Mouse (Mus musculus) CH12.LX (cell line): ENCODE measurements around the gene Sez6l2. TPM values are rescaled to one million over a fixed set of nuclear protein-coding genes. Genes with fewer than 3 reads are reported as not detected.

Source experiments
- DNase-seq: peaks from one replicate; pipeline ENCODE4 v3.0.0-alpha.2; 2013; ENCODE audit errors: extremely low read depth
- H3K27ac ChIP-seq: 2 replicates; pipeline ENCODE4 v1.5.1; 2012; ENCODE audit warnings: low read depth, mild to moderate bottlenecking, control low read depth, moderate library complexity; ENCODE audit not compliant: insufficient read depth
- H3K27me3 ChIP-seq: replicated peaks from 2 replicates; pipeline ENCODE3; 2012; ENCODE audit warnings: inconsistent platforms
- H3K36me3 ChIP-seq, 2 experiments: replicated peaks in 1 of 2; 2 replicates each; pipeline versions ENCODE3 to v1.6.1; 2012; ENCODE audit warnings: inconsistent platforms in 1 of 2, low read length in 1 of 2, mild to moderate bottlenecking in 1 of 2, mixed read lengths in 1 of 2, moderate library complexity in 1 of 2; ENCODE audit not compliant: control insufficient read depth in 1 of 2, insufficient read depth in 1 of 2
- H3K4me1 ChIP-seq, 2 experiments: 2 replicates each; pipeline ENCODE4 v1.6.1; 2012; ENCODE audit warnings: inconsistent platforms in 1 of 2, moderate library complexity in 1 of 2; ENCODE audit not compliant: insufficient read depth in 2 of 2, control insufficient read depth in 1 of 2
- H3K4me2 ChIP-seq: 2 replicates; pipeline ENCODE4 v1.6.1; 2012; ENCODE audit warnings: low read depth, mild to moderate bottlenecking, control low read depth; ENCODE audit not compliant: poor library complexity, insufficient read depth, severe bottlenecking
- H3K4me3 ChIP-seq, 3 experiments: fragments of 150-350 bp in 1 of 3; sonication (generic) in 1 of 3; replicated peaks in 1 of 3; 2 replicates each; pipeline versions ENCODE3 to v1.5.1; 2011 to 2012; ENCODE audit warnings: low read depth in 2 of 3, low read length in 2 of 3, mild to moderate bottlenecking in 2 of 3, moderate library complexity in 2 of 3, control low read depth in 1 of 3, improper control_type of control experiment in 1 of 3, inconsistent platforms in 1 of 3, mixed read lengths in 1 of 3; ENCODE audit not compliant: poor library complexity in 1 of 3
- H3K79me2 ChIP-seq: replicated peaks from 2 replicates; pipeline ENCODE4 v1.6.1; 2012; ENCODE audit warnings: mild to moderate bottlenecking, moderate library complexity; ENCODE audit not compliant: control insufficient read depth, poor library complexity, insufficient read depth, severe bottlenecking; ENCODE audit errors: extremely low read depth
- H3K9ac ChIP-seq: 2 replicates; pipeline ENCODE4 v1.6.1; 2012; ENCODE audit warnings: low read depth, mild to moderate bottlenecking, control low read depth, moderate library complexity; ENCODE audit not compliant: insufficient read depth
- H3K9me3 ChIP-seq: replicated peaks from 2 replicates; pipeline ENCODE3; 2012; ENCODE audit warnings: low read length, inconsistent platforms, mixed read lengths
- BHLHE40 ChIP-seq: IDR thresholded peaks from 2 replicates; pipeline ENCODE4 v1.6.1; 2011; ENCODE audit warnings: mild to moderate bottlenecking, low read depth, low read length, improper control_type of control experiment
- CHD1 ChIP-seq: IDR thresholded peaks from 2 replicates; pipeline ENCODE4 v1.6.1; 2012; ENCODE audit warnings: low read depth, low read length, improper control_type of control experiment, inconsistent platforms
- CHD2 ChIP-seq: IDR thresholded peaks from 2 replicates; pipeline ENCODE4 v1.6.1; 2011; ENCODE audit warnings: low read length, improper control_type of control experiment
- CTCF ChIP-seq, 2 experiments: IDR thresholded peaks in 1 of 2; conservative IDR thresholded peaks in 1 of 2; 2 replicates each; pipeline ENCODE4 v1.5.1; 2011 to 2012; ENCODE audit warnings: low read depth in 2 of 2, low read length in 2 of 2, improper control_type of control experiment in 1 of 2, inconsistent platforms in 1 of 2, mild to moderate bottlenecking in 1 of 2, moderate library complexity in 1 of 2
- E2F4 ChIP-seq: IDR thresholded peaks from 2 replicates; pipeline ENCODE4 v1.6.1; 2011; ENCODE audit warnings: low read depth, low read length, improper control_type of control experiment; ENCODE audit not compliant: insufficient replicate concordance
- ELF1 ChIP-seq: IDR thresholded peaks from 2 replicates; pipeline ENCODE4 v1.6.1; 2014; ENCODE audit warnings: low read depth, mild to moderate bottlenecking, inconsistent platforms, low read length, improper control_type of control experiment
- EP300 ChIP-seq: IDR thresholded peaks from 2 replicates; pipeline ENCODE4 v1.6.1; 2011; ENCODE audit warnings: low read length, improper control_type of control experiment
- ETS1 ChIP-seq: conservative IDR thresholded peaks from 2 replicates; pipeline ENCODE4 v1.6.1; 2012; ENCODE audit warnings: low read depth, mild to moderate bottlenecking, inconsistent platforms, low read length, improper control_type of control experiment, moderate library complexity
- GABPA ChIP-seq: IDR thresholded peaks from 2 replicates; pipeline ENCODE4 v1.6.1; 2012; ENCODE audit warnings: low read depth, low read length, improper control_type of control experiment, inconsistent platforms; ENCODE audit not compliant: insufficient replicate concordance
- HCFC1 ChIP-seq: IDR thresholded peaks from 2 replicates; pipeline ENCODE4 v1.6.1; 2012; ENCODE audit warnings: low read depth, mild to moderate bottlenecking, inconsistent platforms, low read length, improper control_type of control experiment
- IRF4 ChIP-seq: IDR thresholded peaks from 2 replicates; pipeline ENCODE4 v1.6.1; 2014; ENCODE audit warnings: low read depth, mild to moderate bottlenecking, inconsistent platforms, low read length, improper control_type of control experiment
- JUN ChIP-seq: IDR thresholded peaks from 2 replicates; pipeline ENCODE4 v1.6.1; 2011; ENCODE audit warnings: low read depth, mild to moderate bottlenecking, low read length, improper control_type of control experiment, moderate library complexity; ENCODE audit not compliant: insufficient read depth
- JUND ChIP-seq: conservative IDR thresholded peaks from 2 replicates; pipeline ENCODE4 v1.6.1; 2011; ENCODE audit warnings: low read depth, low read length, improper control_type of control experiment
- KAT2A ChIP-seq: IDR thresholded peaks from 2 replicates; pipeline ENCODE4 v1.6.1; 2012; ENCODE audit warnings: low read length, improper control_type of control experiment, inconsistent platforms; ENCODE audit not compliant: insufficient replicate concordance
- MAFK ChIP-seq: IDR thresholded peaks from 2 replicates; pipeline ENCODE4 v1.6.1; 2011; ENCODE audit warnings: low read length, improper control_type of control experiment; ENCODE audit not compliant: insufficient replicate concordance
- MAX ChIP-seq: IDR thresholded peaks from 2 replicates; pipeline ENCODE4 v1.6.1; 2011; ENCODE audit warnings: low read length, improper control_type of control experiment
- MAZ ChIP-seq: IDR thresholded peaks from 2 replicates; pipeline ENCODE4 v1.6.1; 2012; ENCODE audit warnings: low read depth, mild to moderate bottlenecking, inconsistent platforms, low read length, improper control_type of control experiment, moderate library complexity
- MEF2A ChIP-seq: IDR thresholded peaks from 2 replicates; pipeline ENCODE4 v1.6.1; 2014; ENCODE audit warnings: low read depth, mild to moderate bottlenecking, inconsistent platforms, low read length, improper control_type of control experiment, borderline replicate concordance
- MXI1 ChIP-seq: IDR thresholded peaks from 2 replicates; pipeline ENCODE4 v1.6.1; 2011; ENCODE audit warnings: mild to moderate bottlenecking, low read depth, low read length, improper control_type of control experiment
- MYC ChIP-seq: IDR thresholded peaks from 2 replicates; pipeline ENCODE4 v1.6.1; 2011; ENCODE audit warnings: low read depth, mild to moderate bottlenecking, improper control_type of control experiment, low read length
- NELFE ChIP-seq: IDR thresholded peaks from 2 replicates; pipeline ENCODE4 v1.6.1; 2011; ENCODE audit warnings: low read depth, low read length, improper control_type of control experiment
- NRF1 ChIP-seq: IDR thresholded peaks from 2 replicates; pipeline ENCODE4 v1.6.1; 2014; ENCODE audit warnings: low read depth, mild to moderate bottlenecking, inconsistent platforms, low read length, improper control_type of control experiment, moderate library complexity
- PAX5 ChIP-seq: IDR thresholded peaks from 2 replicates; pipeline ENCODE4 v1.6.1; 2012; ENCODE audit warnings: low read length, inconsistent platforms, mixed read lengths
- POLR2A ChIP-seq: IDR thresholded peaks from 2 replicates; pipeline ENCODE4 v1.6.1; 2011; ENCODE audit warnings: low read depth, mild to moderate bottlenecking, improper control_type of control experiment, low read length
- POLR2AphosphoS2 ChIP-seq: IDR thresholded peaks from 2 replicates; pipeline ENCODE4 v1.6.1; 2011; ENCODE audit warnings: low read depth, low read length, improper control_type of control experiment
- RAD21 ChIP-seq: IDR thresholded peaks from 2 replicates; pipeline ENCODE4 v1.6.1; 2011; ENCODE audit warnings: low read depth, mild to moderate bottlenecking, low read length, improper control_type of control experiment, moderate library complexity
- RCOR1 ChIP-seq: conservative IDR thresholded peaks from 2 replicates; pipeline ENCODE4 v1.6.1; 2012; ENCODE audit warnings: low read depth, mild to moderate bottlenecking, inconsistent platforms, low read length, improper control_type of control experiment
- SIN3A ChIP-seq: IDR thresholded peaks from 2 replicates; pipeline ENCODE4 v1.6.1; 2012; ENCODE audit warnings: low read length, improper control_type of control experiment, inconsistent platforms
- SMC3 ChIP-seq: IDR thresholded peaks from 2 replicates; pipeline ENCODE4 v1.6.1; 2011; ENCODE audit warnings: low read depth, low read length, improper control_type of control experiment
- TBP ChIP-seq: conservative IDR thresholded peaks from 2 replicates; pipeline ENCODE4 v1.6.1; 2011; ENCODE audit warnings: low read depth, low read length, improper control_type of control experiment
- TCF12 ChIP-seq: IDR thresholded peaks from 2 replicates; pipeline ENCODE4 v1.6.1; 2014; ENCODE audit warnings: low read depth, mild to moderate bottlenecking, inconsistent platforms, low read length, improper control_type of control experiment
- UBTF ChIP-seq: IDR thresholded peaks from 2 replicates; pipeline ENCODE4 v1.6.1; 2012; ENCODE audit warnings: low read depth, mild to moderate bottlenecking, inconsistent platforms, low read length, improper control_type of control experiment, moderate library complexity
- USF1 ChIP-seq: IDR thresholded peaks from 2 replicates; pipeline ENCODE4 v1.6.1; 2014; ENCODE audit warnings: low read depth, mild to moderate bottlenecking, inconsistent platforms, low read length, improper control_type of control experiment
- USF2 ChIP-seq: conservative IDR thresholded peaks from 2 replicates; pipeline ENCODE4 v1.6.1; 2011; ENCODE audit warnings: low read depth, low read length, improper control_type of control experiment
- ZC3H11A ChIP-seq: IDR thresholded peaks from 2 replicates; pipeline ENCODE4 v1.6.1; 2012; ENCODE audit warnings: low read depth, mild to moderate bottlenecking, inconsistent platforms, low read length, improper control_type of control experiment
- ZKSCAN1 ChIP-seq: IDR thresholded peaks from 2 replicates; pipeline ENCODE4 v1.6.1; 2012; ENCODE audit warnings: low read depth, inconsistent platforms, low read length, improper control_type of control experiment, borderline replicate concordance
- ZMIZ1 ChIP-seq: IDR thresholded peaks from 2 replicates; pipeline ENCODE4 v1.6.1; 2012; ENCODE audit warnings: low read depth, mild to moderate bottlenecking, inconsistent platforms, low read length, improper control_type of control experiment
- ZNF384 ChIP-seq: IDR thresholded peaks from 2 replicates; pipeline ENCODE4 v1.6.1; 2012; ENCODE audit warnings: low read depth, low read length, improper control_type of control experiment, inconsistent platforms
- dilution Hi-C: fragments of 300-500 bp; cut with MboI; formaldehyde crosslinking; loops from 2 replicates; pipeline ENCODE4 v1.14.3; 2020; ENCODE audit warnings: low sequenced_read_pairs; ENCODE audit not compliant: extremely low pct_unique_long_range_greater_than_20kb, extremely low pct_ligation_motif_present
- in situ Hi-C: fragments of 300-500 bp; cut with MboI; formaldehyde crosslinking; loops from 3 replicates; pipeline ENCODE4 v1.14.3; 2019; ENCODE audit warnings: low sequenced_read_pairs, low pct_ligation_motif_present, low pct_unique_long_range_greater_than_20kb, mixed read lengths
- polyA plus RNA-seq: library from polyadenylated mRNA; unstranded; fragments of >175 nt; gene quantifications from 2 replicates; pipeline ENCODE4 v1.2.1, GENCODE M21; 2012; ENCODE audit warnings: low read depth; ENCODE audit not compliant: insufficient read length
- total RNA-seq, 2 experiments: library from RNA; depleted of rRNA; stranded (reverse); fragments of 300-350 nt in 1 of 2; fragments of >200 nt in 1 of 2; gene quantifications; 2 replicates each; pipeline ENCODE4 v1.2.3; 2012 to 2014

Sez6l2 gene
- total and polyA plus RNA-seq, 3 experiments, result 7.2 to 29.3 (median 9.9) TPM

DNA sequence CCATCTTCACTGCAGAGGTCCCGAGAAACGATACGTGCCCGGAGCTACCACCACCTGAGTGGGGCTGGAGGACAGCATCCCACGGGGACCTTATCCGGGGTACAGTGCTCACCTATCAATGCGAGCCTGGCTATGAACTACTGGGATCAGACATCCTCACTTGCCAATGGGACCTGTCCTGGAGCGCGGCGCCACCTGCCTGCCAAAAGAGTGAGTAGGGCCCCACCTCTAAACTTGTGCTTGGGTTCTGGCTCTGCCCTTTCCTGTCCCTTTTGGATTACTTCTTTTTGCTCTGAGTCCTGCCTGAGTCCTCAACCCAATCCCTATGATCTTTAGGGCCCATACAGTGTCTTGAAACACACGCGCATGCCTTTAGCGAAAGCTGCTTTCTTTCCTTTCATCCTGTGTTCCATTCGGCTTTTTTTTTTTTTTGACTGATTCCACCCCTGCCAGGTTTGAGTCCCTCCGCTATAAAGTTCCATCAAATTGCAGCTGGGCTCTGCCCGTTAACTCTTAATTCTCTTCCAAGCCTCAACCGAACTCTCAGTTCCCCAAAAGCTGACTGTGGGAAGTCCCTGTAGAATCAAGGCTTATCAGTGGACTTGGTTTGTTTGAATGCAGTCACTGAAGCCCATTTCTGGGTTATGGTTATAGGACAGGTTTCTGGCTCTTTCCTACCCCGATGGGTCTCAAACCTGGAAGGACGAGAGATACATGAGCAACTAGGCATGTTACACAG lies 13.4 kb downstream of the Sez6l2 start:
- DNase-seq, result peak; percentile 89
- dilution Hi-C loops, result no loop called here
- H3K27me3 ChIP-seq, result no peaks in the 10 kb centered on the region

DNA sequence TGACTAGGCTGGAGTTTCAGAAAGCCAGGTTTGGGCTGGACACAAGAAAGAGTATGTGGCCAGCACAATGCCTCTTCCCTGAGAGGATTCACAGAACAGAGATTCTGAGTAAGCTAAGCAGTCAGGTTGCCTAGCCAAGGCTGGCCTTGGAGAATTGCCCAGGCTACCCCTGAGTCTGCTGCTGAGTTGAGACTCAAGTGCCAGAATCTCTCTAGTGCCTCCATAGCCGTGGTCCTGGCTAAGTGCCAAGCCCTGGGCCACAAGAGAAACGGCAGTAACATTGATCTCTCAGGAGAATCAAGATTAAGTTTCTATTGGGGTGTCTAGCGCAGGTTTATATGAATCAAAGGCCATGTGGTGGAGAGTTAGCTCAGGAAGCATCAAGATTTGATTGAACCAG lies 15.2 kb downstream of the Sez6l2 start:
- peaks cover 14 to 35% of the 10 kb centered on the region in 2 experiments for H3K4me1 ChIP-seq
- no peak overlapping the region for H3K9ac ChIP-seq
- no peaks in the 10 kb centered on the region for H3K9me3 ChIP-seq
- dilution Hi-C loops, result no loop called here
- peaks cover 47 to 83% of the 10 kb centered on the region in 2 experiments for H3K36me3 ChIP-seq
- no peak overlapping the region for H3K4me3 ChIP-seq
- in situ Hi-C loops, result loop anchor here (10.0 kb wide), 1 partner anchor 261 kb away; the partner anchor contains the start of gene Coro1a
- no peaks in the 10 kb centered on the region for H3K79me2 ChIP-seq
- no peak overlapping the region for H3K27ac ChIP-seq
- no peak overlapping the region for H3K4me2 ChIP-seq
- H3K27me3 ChIP-seq, result no peaks in the 10 kb centered on the region
- no peak for DNase-seq
- TF ChIP-seq MAFK (no peak), BHLHE40 (no peak), POLR2AphosphoS2 (no peak), KAT2A (no peak), HCFC1 (no peak), SIN3A (no peak), ZC3H11A (no peak), ETS1 (no peak), USF2 (no peak), USF1 (no peak), ZNF384 (no peak), JUN (no peak), SMC3 (no peak), RCOR1 (no peak), ELF1 (no peak)

More for the DNA sequence above, 13.4 kb downstream of the Sez6l2 start:
- Histone ChIP-seq H3K4me2 (no peak overlapping the region), H3K27ac (peak overlapping the region; percentile 56), H3K79me2 (no peaks in the 10 kb centered on the region), H3K4me1 (peaks cover 17 to 53% of the 10 kb centered on the region in 2 experiments), H3K4me3 (no peak overlapping the region), H3K9ac (no peak overlapping the region), H3K9me3 (no peaks in the 10 kb centered on the region), H3K36me3 (peaks cover 52 to 83% of the 10 kb centered on the region in 2 experiments)
- in situ Hi-C loops, result loop anchor here (5.0 to 10.0 kb wide), 2 partner anchors 54 to 259 kb away; partner anchors contain the start of genes Coro1a, Pagr1a and Pagr1b
- TF ChIP-seq MAZ (0 out of 2 replicates have a peak, but pooled peaks have one; percentile 18), USF1 (no peak), ZMIZ1 (no peak; the same call in 1 of the 2 replicates), POLR2A (no peak), POLR2AphosphoS2 (no peak), MAFK (no peak), NRF1 (no peak), NELFE (0 out of 2 replicates have a peak, but pooled peaks have one; percentile 10), GABPA (no peak), ZKSCAN1 (no peak), ZNF384 (peak; percentile 93), JUND (no peak), USF2 (no peak), HCFC1 (peak; percentile 20; the same call in 1 of the 2 replicates), TCF12 (peak; percentile 69), ETS1 (no peak), KAT2A (no peak), PAX5 (no peak), SMC3 (peak; percentile 70), ELF1 (no peak), IRF4 (peak; percentile 96), JUN (no peak), CHD1 (peak; percentile 24; the same call in 1 of the 2 replicates), SIN3A (peak; percentile 34; the same call in 1 of the 2 replicates), TBP (0 out of 2 replicates have a peak, but pooled peaks have one; percentile 12), MAX (no peak), BHLHE40 (peak; percentile 43; the same call in 1 of the 2 replicates), UBTF (no peak), CHD2 (0 out of 2 replicates have a peak, but pooled peaks have one; percentile 20), MXI1 (peak; percentile 37; the same call in 1 of the 2 replicates), RCOR1 (no peak), E2F4 (no peak), CTCF (conservative IDR thresholded peaks at IDR 0.05 in 1 of 2, IDR thresholded peaks at IDR 0.05 in 1 of 2; ENCODE audit: low read depth in 2 of 2, low read length in 2 of 2) (peak in 1 of 2 experiments; percentile 72; a peak in 2 of 4 replicates), MEF2A (0 out of 2 replicates have a peak, but pooled peaks have one; percentile 13), ZC3H11A (no peak), EP300 (peak; percentile 96), RAD21 (peak; percentile 63), MYC (0 out of 2 replicates have a peak, but pooled peaks have one; percentile 16)
